Mouse (Mus musculus) midbrain, embryonic 10.5 days (tissue): ENCODE measurements around the gene Rps27. TPM values are rescaled to one million over a fixed set of nuclear protein-coding genes. Genes with fewer than 3 reads are reported as not detected.

ENCODE experiments used
- DNase-seq: peaks from one replicate; pipeline ENCODE4 v3.0.0-alpha.2; 2017; ENCODE audit warnings: low spot score
- H3K27ac ChIP-seq: fragments of 300-500 bp; sonication (generic); replicated peaks from 2 replicates; pipeline ENCODE4 v1.5.1; 2016; ENCODE audit warnings: mild to moderate bottlenecking
- H3K27me3 ChIP-seq: fragments of 300-500 bp; sonication (generic); 2 replicates; pipeline ENCODE4 v1.6.1; 2016; ENCODE audit warnings: low read depth, mild to moderate bottlenecking; ENCODE audit not compliant: poor library complexity, severe bottlenecking
- H3K36me3 ChIP-seq: fragments of 300-500 bp; sonication (generic); 2 replicates; pipeline ENCODE4 v1.6.1; 2016; ENCODE audit warnings: mild to moderate bottlenecking, moderate library complexity
- H3K4me1 ChIP-seq: fragments of 300-500 bp; sonication (generic); 2 replicates; pipeline ENCODE4 v1.6.1; 2016
- H3K4me3 ChIP-seq: fragments of 300-500 bp; sonication (generic); 2 replicates; pipeline ENCODE4 v1.5.1; 2016; ENCODE audit warnings: mild to moderate bottlenecking, moderate library complexity
- H3K9me3 ChIP-seq: fragments of 300-500 bp; sonication (generic); replicated peaks from 2 replicates; pipeline ENCODE4 v1.6.1; 2016; ENCODE audit warnings: mild to moderate bottlenecking
- WGBS: fragments of 180-500 bp; shearing (Covaris S2); methylation state at CpG from one replicate; pipeline ENCODE4 v1.1.7; 2016; 5-methylcytosine and 5-hydroxymethylcytosine counted together
- polyA plus RNA-seq: library from polyadenylated mRNA; unstranded; fragments of >200 nt; fragmentation: Nextera tagmentation; extraction: Ambion mirVana; gene quantifications from 2 replicates; pipeline ENCODE4 v1.2.1, GENCODE M21; 2016

Gene Rps27
- polyA plus RNA-seq, 1 experiment from 2014 or later = 1,132 TPM

DNA sequence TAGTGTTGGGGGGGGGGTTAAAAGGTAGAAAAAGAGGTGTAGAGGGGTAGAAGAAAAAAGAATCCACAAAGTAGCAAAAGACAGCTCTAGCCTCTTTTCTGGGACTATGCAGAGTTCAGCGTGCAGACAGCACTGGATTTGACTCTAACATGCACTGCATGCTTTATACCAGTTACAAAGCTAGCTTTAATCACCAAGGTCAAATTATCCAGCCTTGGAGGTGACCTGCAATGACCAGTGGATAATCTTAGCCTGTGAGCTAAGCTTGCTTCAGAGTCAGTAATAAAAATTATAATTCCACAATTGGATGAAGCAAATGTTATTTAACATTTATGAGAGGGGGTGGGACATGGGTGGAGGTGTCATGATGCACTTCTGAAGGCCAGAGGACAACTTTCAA, 17.8 kb downstream of the Rps27 start:
- Histone ChIP-seq H3K4me1 (no peaks in the 10 kb centered on the region), H3K9me3 (no peaks in the 10 kb centered on the region), H3K4me3 (no peak overlapping the region), H3K27me3 (no peaks in the 10 kb centered on the region), H3K36me3 (no peaks in the 10 kb centered on the region), H3K27ac (no peak overlapping the region)
- 72% methylated on average over 1 of the region's 1 CpGs for WGBS
- DNase-seq = no peak

DNA sequence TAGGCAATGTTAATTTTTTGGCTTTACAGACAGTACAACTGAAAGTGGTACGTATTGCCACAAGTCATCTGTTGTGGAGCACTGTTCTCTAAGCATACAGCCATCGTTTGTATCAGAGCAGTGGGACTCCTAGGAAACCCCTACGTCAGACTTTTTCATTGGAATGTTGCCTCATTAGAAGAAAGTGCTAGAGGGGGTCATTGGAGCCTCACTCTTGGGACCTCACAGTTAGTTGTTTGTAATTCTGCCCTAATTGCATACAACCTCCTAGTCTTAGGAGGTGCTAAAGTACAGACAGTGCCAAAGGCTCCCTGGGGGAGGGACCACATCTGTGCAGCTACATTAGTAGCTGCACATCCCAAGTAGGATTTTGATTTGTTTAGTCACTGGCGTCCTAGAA, 18.7 kb downstream of the Rps27 start:
- no peak for DNase-seq

DNA sequence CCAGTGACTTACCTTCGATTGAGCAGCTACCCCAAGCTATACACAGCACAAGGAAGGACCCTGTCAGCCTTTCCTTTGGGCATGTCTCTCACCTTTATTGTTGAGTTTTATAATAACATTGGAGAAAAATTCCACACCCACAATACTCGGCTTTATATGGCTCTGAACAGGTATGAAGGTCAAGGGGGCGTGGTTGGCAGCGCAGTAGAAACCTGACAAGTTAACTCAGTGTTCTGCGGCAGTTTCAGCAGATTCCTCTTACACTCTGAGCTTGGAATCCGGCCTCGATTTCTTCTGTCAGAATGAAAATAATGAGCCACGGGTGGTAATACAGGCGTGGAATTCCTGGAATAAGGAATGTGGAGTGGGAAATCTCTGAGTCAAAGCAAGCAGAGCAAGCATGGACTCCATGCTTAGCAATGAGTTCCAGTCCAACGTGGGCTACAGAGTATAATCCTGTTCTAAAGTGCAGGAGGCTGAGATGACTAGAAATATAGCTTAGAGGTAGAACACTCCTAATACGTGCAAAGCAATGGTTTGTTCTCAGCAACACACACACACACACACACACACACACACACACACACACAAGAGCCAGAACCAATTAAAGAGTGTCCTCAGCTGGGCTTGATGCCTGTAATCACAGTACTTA, 22.5 kb downstream of the Rps27 start:
- no peaks in the 10 kb centered on the region for H3K4me1 ChIP-seq
- WGBS = 88% methylated on average over 11 of the region's 11 CpGs
- no peaks in the 10 kb centered on the region for H3K27me3 ChIP-seq
- H3K9me3 ChIP-seq = no peaks in the 10 kb centered on the region
- no peaks in the 10 kb centered on the region for H3K36me3 ChIP-seq
- DNase-seq = no peak
- no peak overlapping the region for H3K27ac ChIP-seq
- no peak overlapping the region for H3K4me3 ChIP-seq

More for the DNA sequence above, 18.7 kb downstream of the Rps27 start:
- Histone ChIP-seq H3K9me3 (no peaks in the 10 kb centered on the region), H3K4me3 (no peak overlapping the region), H3K4me1 (no peaks in the 10 kb centered on the region), H3K36me3 (no peaks in the 10 kb centered on the region), H3K27me3 (no peaks in the 10 kb centered on the region), H3K27ac (no peak overlapping the region)
- 78% methylated on average over 4 of the region's 4 CpGs for WGBS

DNA sequence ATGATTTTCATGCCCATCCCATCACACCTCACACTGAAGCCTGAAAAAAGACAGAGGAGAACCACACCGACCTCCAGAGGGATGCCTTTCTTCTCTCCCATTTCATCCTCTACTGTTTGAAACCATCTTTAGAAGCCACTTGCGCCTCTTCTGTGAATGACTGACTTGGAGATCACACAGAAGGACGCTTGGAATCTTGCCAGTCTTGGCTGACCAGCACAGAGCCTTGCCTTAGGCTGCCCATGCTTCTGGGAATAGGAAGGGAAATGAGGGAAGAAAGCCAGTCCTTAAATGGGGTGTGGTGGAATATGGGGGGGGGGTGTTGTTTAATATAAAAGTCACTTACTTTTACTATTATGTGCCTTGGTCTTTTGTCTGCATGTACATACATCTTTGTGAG, 29.9 kb downstream of the Rps27 start:
- no peaks in the 10 kb centered on the region for H3K4me1 ChIP-seq
- H3K27me3 ChIP-seq = no peaks in the 10 kb centered on the region
- no peak for DNase-seq
- no peak overlapping the region for H3K4me3 ChIP-seq
- H3K27ac ChIP-seq = no peak overlapping the region
- no peaks in the 10 kb centered on the region for H3K36me3 ChIP-seq
- no peaks in the 10 kb centered on the region for H3K9me3 ChIP-seq
- 83% methylated on average over 3 of the region's 3 CpGs for WGBS

DNA sequence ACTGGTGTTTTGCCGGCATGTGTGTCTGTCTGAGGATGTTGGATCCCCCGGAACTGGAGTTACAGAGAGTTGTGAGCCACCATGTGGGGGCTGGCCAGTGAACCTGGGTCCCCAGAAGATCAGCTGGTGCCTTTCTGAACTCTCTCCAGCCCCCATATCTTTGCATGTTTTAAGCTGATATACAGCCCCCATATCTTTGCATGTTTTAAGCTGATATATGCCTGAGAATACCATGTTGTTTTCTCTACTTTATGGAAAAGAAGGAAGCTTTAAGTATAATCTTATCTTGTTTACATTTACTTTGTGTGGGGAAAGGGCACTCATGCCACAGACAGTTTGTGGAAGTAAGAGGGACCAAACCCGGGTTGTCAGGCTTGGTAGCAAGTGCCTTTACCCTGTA, 33.9 kb downstream of the Rps27 start:
- WGBS = 79% methylated on average over 3 of the region's 3 CpGs
- H3K4me1 ChIP-seq = no peaks in the 10 kb centered on the region
- H3K9me3 ChIP-seq = no peaks in the 10 kb centered on the region
- H3K36me3 ChIP-seq = no peaks in the 10 kb centered on the region
- no peak overlapping the region for H3K4me3 ChIP-seq
- no peak overlapping the region for H3K27ac ChIP-seq
- no peaks in the 10 kb centered on the region for H3K27me3 ChIP-seq
- no peak for DNase-seq

Other genes starting within 250 kb of the Rps27 start
- 172 and 182 TPM in 2 replicates for gene Hax1, start 214.9 kb downstream of the Rps27 start, polyA plus RNA-seq
- gene 4933434E20Rik, start 162.0 kb downstream of the Rps27 start, polyA plus RNA-seq = 235 and 237 TPM in 2 replicates
- 196 and 204 TPM in 2 replicates for gene Ubap2l, start 161.0 kb downstream of the Rps27 start, polyA plus RNA-seq
- 576 and 578 TPM in 2 replicates for gene Tpm3, start 141.0 kb downstream of the Rps27 start, polyA plus RNA-seq
- 0.43 and 0.62 TPM in 2 replicates for gene Nup210l, start 109.5 kb downstream of the Rps27 start, polyA plus RNA-seq
- gene Rab13, start within 50 bp of the Rps27 start, polyA plus RNA-seq = 25.8 and 26.8 TPM in 2 replicates
- 93.6 and 96.3 TPM in 2 replicates for gene Jtb, start 17.9 kb upstream of the Rps27 start, polyA plus RNA-seq
- 4.6 and 4.9 TPM in 2 replicates for gene Creb3l4, start 29.9 kb upstream of the Rps27 start, polyA plus RNA-seq
- gene Slc39a1, start 34.5 kb upstream of the Rps27 start, polyA plus RNA-seq = 69.6 and 81.8 TPM in 2 replicates
- gene Crtc2, start 40.5 kb upstream of the Rps27 start, polyA plus RNA-seq = 18.5 and 20.9 TPM in 2 replicates
- gene Dennd4b, start 51.5 kb upstream of the Rps27 start, polyA plus RNA-seq = 6.9 and 7.0 TPM in 2 replicates
- 13.6 and 14.1 TPM in 2 replicates for gene Gatad2b, start 79.5 kb upstream of the Rps27 start, polyA plus RNA-seq
- 16.4 and 20.1 TPM in 2 replicates for gene Slc27a3, start 176.3 kb upstream of the Rps27 start, polyA plus RNA-seq
- gene Ints3, start 220.0 kb upstream of the Rps27 start, polyA plus RNA-seq = 36.2 and 36.9 TPM in 2 replicates